Mouse (Mus musculus): ENCODE data around the gene Gcn1l1.

DNA sequence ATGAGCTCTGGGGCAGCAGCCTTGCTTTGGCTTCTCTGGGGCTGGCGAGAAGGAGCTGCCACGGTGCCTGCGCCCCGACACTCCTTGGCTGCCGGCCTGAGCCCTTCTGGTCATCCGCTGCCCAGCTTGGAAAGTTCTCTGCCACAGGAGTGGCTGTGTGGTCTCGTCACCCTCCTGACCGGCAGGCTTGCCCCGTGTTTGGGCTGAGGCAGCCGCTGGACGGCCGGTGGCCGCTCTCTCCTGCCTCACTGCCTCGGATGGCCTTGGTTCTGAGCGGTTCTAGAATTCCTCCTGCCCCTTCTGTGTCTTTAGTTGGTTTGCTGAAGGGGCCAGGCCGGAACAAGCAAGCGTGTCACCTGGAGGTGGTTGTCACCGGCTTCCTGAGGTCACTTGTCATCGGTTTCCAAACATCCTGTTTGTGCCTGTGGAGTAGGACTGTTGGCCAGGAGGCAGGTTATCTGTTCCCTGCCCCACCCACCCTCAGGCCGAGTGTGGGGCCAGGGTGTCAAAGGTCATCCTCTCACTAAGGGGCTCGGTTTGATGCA lies 44.7 kb upstream of the Gcn1l1 start:
- TF ChIP-seq CTCF (IDR thresholded peaks at IDR 0.05; ENCODE audit: borderline replicate concordance, insufficient read depth, low read depth, low read length), result no peak
- no peak for TF ChIP-seq POLR2A (IDR thresholded peaks at IDR 0.05; ENCODE audit: borderline replicate concordance, insufficient read depth, low read length)
